ENCODE assay signal across 38 mouse cellular contexts in the genomic region with DNA sequence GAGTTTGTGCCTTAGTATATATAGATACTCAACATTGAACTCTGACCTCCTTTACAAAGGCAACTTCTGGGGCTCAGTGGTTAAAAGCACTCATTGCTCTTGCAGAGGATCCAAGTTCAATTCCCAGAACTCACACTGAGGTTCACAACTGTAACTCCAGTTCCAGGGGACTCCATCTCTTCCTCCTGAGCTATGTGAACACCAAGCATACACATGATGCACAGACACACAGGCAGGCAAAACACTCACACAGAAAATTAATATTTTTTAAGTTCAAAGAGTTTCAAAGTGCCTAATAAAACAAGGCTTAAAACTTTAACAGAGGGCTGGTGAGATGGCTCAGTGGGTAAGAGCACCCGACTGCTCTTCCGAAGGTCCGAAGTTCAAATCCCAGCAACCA. TPM values are rescaled to one million over a fixed set of nuclear protein-coding genes. Genes with fewer than 3 reads are reported as not detected.
"Had no signal": no experiment of that assay in that cellular context is flagged by ENCODE, and none has a peak within 500 bp of the region (broad histone marks: within the 10 kb centered on the region; RNA-seq: fewer than 3 reads in every experiment).

No protein-coding gene starts in this region.

- H3K4me2 ChIP-seq: embryonic facial prominence, embryonic 12.5 days; embryonic facial prominence, embryonic 13.5 days; embryonic facial prominence, embryonic 15.5 days; forebrain, embryonic 12.5 days; forebrain, embryonic 13.5 days; forebrain, embryonic 15.5 days had no signal

- H3K27ac ChIP-seq: embryonic facial prominence, embryonic 10.5 days; embryonic facial prominence, embryonic 12.5 days; embryonic facial prominence, embryonic 13.5 days; embryonic facial prominence, embryonic 15.5 days; forebrain, embryonic 10.5 days; forebrain, embryonic 12.5 days; forebrain, embryonic 13.5 days; forebrain, embryonic 15.5 days had no signal

- H3K4me1 ChIP-seq: embryonic facial prominence, embryonic 10.5 days; embryonic facial prominence, embryonic 12.5 days; embryonic facial prominence, embryonic 13.5 days; embryonic facial prominence, embryonic 15.5 days; forebrain, embryonic 13.5 days; forebrain, embryonic 15.5 days had no signal

- ATAC-seq: forebrain, embryonic 13.5 days; forebrain, embryonic 14.5 days; forebrain, embryonic 15.5 days; forebrain, embryonic 16.5 days; forebrain, postnatal 0 days had no signal

- H3K36me3 ChIP-seq: embryonic facial prominence, embryonic 10.5 days; embryonic facial prominence, embryonic 12.5 days; embryonic facial prominence, embryonic 13.5 days; embryonic facial prominence, embryonic 15.5 days; forebrain, embryonic 10.5 days; forebrain, embryonic 12.5 days; forebrain, embryonic 15.5 days had no signal

- H3K9me3 ChIP-seq: embryonic facial prominence, embryonic 10.5 days; embryonic facial prominence, embryonic 12.5 days; embryonic facial prominence, embryonic 13.5 days; embryonic facial prominence, embryonic 15.5 days; forebrain, embryonic 10.5 days; forebrain, embryonic 12.5 days; forebrain, embryonic 13.5 days; forebrain, embryonic 15.5 days had no signal

- H3K9ac ChIP-seq: embryonic facial prominence, embryonic 12.5 days; embryonic facial prominence, embryonic 13.5 days; embryonic facial prominence, embryonic 15.5 days; forebrain, embryonic 12.5 days; forebrain, embryonic 13.5 days; forebrain, embryonic 15.5 days; forebrain, postnatal 0 days had no signal

- DNase-seq: cerebellum, adult 2 months; cerebellum, adult 8-10 months; cerebellum, adult 9-10 months; cerebellum, adult 9-11 months; cerebellum, postnatal 10 days; cerebellum, postnatal 14 days; cerebellum, postnatal 25 days; cerebellum, postnatal 36 days; embryo, embryonic 11 days; forebrain, postnatal 0 days; gastrocnemius, postnatal 10 days; gastrocnemius, postnatal 14 days; gastrocnemius, postnatal 25 days; gastrocnemius, postnatal 36 days; heart, adult 18-20 months had no signal

- H3K4me3 ChIP-seq: embryonic facial prominence, embryonic 10.5 days; embryonic facial prominence, embryonic 12.5 days; embryonic facial prominence, embryonic 13.5 days; embryonic facial prominence, embryonic 15.5 days; erythroblast, embryonic 14.5 days; forebrain, embryonic 10.5 days; forebrain, embryonic 12.5 days; forebrain, embryonic 13.5 days; forebrain, embryonic 15.5 days had no signal

- H3K27me3 ChIP-seq: embryonic facial prominence, embryonic 12.5 days; embryonic facial prominence, embryonic 13.5 days; embryonic facial prominence, embryonic 15.5 days; forebrain, embryonic 12.5 days; forebrain, embryonic 13.5 days; forebrain, embryonic 15.5 days had no signal

RNA-seq across cellular contexts. Expression of gene Dhrs7, which starts 18.9 kb away (rescaled TPM):
- polyA plus RNA-seq: erythroblast, embryonic 14.5 days had no signal

RNA-seq across cellular contexts. Expression of gene Gm4756, which starts 34.2 kb away (rescaled TPM):
- total RNA-seq: common myeloid progenitor, adult 5-6 weeks; forebrain, postnatal 0 days; gastrocnemius, adult 18-20 months; gastrocnemius, adult 8-10 months; gastrocnemius, postnatal 10 days; gastrocnemius, postnatal 14 days; gastrocnemius, postnatal 25 days; gastrocnemius, postnatal 36 days; gastrocnemius, postnatal 4 days; granulocyte monocyte progenitor cell, adult 5-6 weeks; heart, adult 18-20 months; heart, adult 8-10 months had no signal
- polyA plus RNA-seq: cerebellum, adult 2 months; cortical plate, adult 2 months; embryonic facial prominence, embryonic 10.5 days; embryonic facial prominence, embryonic 11.5 days; embryonic facial prominence, embryonic 12.5 days; embryonic facial prominence, embryonic 13.5 days; embryonic facial prominence, embryonic 14.5 days; embryonic facial prominence, embryonic 15.5 days; erythroblast, embryonic 14.5 days; forebrain, embryonic 10.5 days; forebrain, embryonic 11.5 days; forebrain, embryonic 12.5 days; forebrain, embryonic 13.5 days; forebrain, embryonic 14.5 days; forebrain, embryonic 15.5 days; forebrain, embryonic 16.5 days; forebrain, postnatal 0 days; frontal cortex, adult 2 months; gonadal fat pad, adult 2 months had no signal
